ENCODE assay signal across 8 mouse cellular contexts in the genomic region with DNA sequence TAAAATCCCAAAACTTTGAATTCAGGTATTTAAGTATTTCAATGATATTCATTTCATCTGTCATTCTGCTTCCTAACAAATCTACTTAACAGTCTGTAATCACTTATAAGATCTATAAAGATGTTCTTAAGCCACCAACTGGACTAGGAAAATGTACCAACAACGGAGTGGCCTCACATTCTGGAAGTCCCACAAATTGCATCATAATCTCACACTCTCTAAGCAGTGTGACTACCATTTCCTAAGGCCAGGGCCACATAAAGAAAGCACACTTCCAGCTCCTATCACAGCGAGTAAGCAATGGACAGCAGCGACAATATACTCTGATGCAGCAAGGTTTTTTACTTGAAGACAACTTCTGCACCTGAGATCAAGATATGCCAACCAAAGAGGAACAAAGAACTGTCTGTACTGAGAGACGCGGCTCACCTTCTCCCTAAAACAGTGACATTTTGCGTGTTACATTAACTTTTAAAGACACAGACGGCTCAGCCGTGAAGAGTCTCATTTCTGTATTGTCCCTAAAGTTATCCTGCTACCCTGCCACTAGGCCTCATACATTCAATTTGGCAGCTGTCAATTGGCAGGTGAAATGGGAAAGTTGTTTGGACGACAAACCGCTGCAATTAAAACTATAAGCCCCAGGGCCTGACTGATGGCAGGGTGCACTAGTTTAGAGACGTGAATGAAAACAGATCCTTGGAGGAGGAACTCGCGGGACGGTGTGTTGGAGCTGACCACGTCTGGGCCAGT. TPM values are rescaled to one million over a fixed set of nuclear protein-coding genes. Genes with fewer than 3 reads are reported as not detected.
DNase-seq lines count a peak whose midpoint lies in the region; ATAC-seq and TF ChIP-seq lines count a peak whose summit lies in the region.

No protein-coding gene starts in this region.

- no peak for ATAC-seq in forebrain, embryonic 13.5 days
- ATAC-seq in liver, embryonic 15.5 days (ENCODE audit: insufficient read depth): no peak
- ATAC-seq in erythroid progenitor cell, adult 5-6 weeks (replicated peaks; ENCODE audit: low FRiP score, poor library complexity, severe bottlenecking): no peak

- no peaks in the 10 kb centered on the region for H3K9me3 ChIP-seq in heart, embryonic 10.5 days
- peaks cover 3% of the 10 kb centered on the region for H3K9me3 ChIP-seq in CH12.LX (replicated peaks; ENCODE audit: low read length)
- H3K9me3 ChIP-seq in forebrain, embryonic 13.5 days (replicated peaks): no peaks in the 10 kb centered on the region
- no peaks in the 10 kb centered on the region for H3K9me3 ChIP-seq in liver, embryonic 15.5 days (replicated peaks)

- TF ChIP-seq CTCF in CH12.LX (conservative IDR thresholded peaks at IDR 0.05 in 1 of 2, IDR thresholded peaks at IDR 0.05 in 1 of 2; ENCODE audit: low read depth in 2 of 2, low read length in 2 of 2): no peak

- peak overlapping the region; percentile 71; the same call in 1 of the 2 replicates for H3K4me2 ChIP-seq in CH12.LX (ENCODE audit: insufficient read depth, low read depth, poor library complexity, severe bottlenecking)
- peak overlapping the region; percentile 95 for H3K4me2 ChIP-seq in forebrain, embryonic 13.5 days
- peak overlapping the region; percentile 80 for H3K4me2 ChIP-seq in liver, embryonic 15.5 days

- H3K27me3 ChIP-seq in heart, embryonic 10.5 days (ENCODE audit: insufficient read depth, poor library complexity, severe bottlenecking): no peaks in the 10 kb centered on the region
- H3K27me3 ChIP-seq in CH12.LX (replicated peaks): no peaks in the 10 kb centered on the region
- no peaks in the 10 kb centered on the region for H3K27me3 ChIP-seq in forebrain, embryonic 13.5 days
- no peaks in the 10 kb centered on the region for H3K27me3 ChIP-seq in liver, embryonic 15.5 days

- TF ChIP-seq EP300 in CH12.LX (IDR thresholded peaks at IDR 0.05; ENCODE audit: low read length): no peak

- no peak for DNase-seq in heart, embryonic 10.5 days (ENCODE audit: low spot score)
- DNase-seq in heart, postnatal 10 days: no peak
- DNase-seq in CH12.LX (ENCODE audit: extremely low read depth): peak; percentile 25
- no peak for DNase-seq in retina, embryonic 14.5 days (ENCODE audit: low spot score)
- no peak for DNase-seq in gastrocnemius, adult 8-10 months (ENCODE audit: low spot score in 2 of 2)

- TF ChIP-seq POLR2A in CH12.LX (IDR thresholded peaks at IDR 0.05; ENCODE audit: low read depth, low read length): no peak

- TF ChIP-seq RAD21 in CH12.LX (IDR thresholded peaks at IDR 0.05; ENCODE audit: low read depth, low read length): no peak

- in situ Hi-C loops in CH12.LX (cut with MboI; ENCODE audit: low pct_ligation_motif_present, low pct_unique_long_range_greater_than_20kb, low sequenced_read_pairs): no loop called here

- intact Hi-C loops in heart, postnatal 10 days (cut with DNase I): no loop called here

- 26% methylated on average over 15 of the region's 15 CpGs for WGBS in heart, embryonic 10.5 days
- WGBS in forebrain, embryonic 13.5 days: 25% methylated on average over 15 of the region's 15 CpGs
- 16% methylated on average over 15 of the region's 15 CpGs for WGBS in liver, embryonic 15.5 days (ENCODE audit: insufficient replicate concordance)

- H3K9ac ChIP-seq in CH12.LX (ENCODE audit: insufficient read depth, low read depth): peak overlapping the region; percentile 91
- peak overlapping the region; percentile 96 for H3K9ac ChIP-seq in forebrain, embryonic 13.5 days
- peak overlapping the region; percentile 87 for H3K9ac ChIP-seq in liver, embryonic 15.5 days

- H3K79me2 ChIP-seq in CH12.LX (replicated peaks; ENCODE audit: control insufficient read depth, extremely low read depth, insufficient read depth, poor library complexity, severe bottlenecking): peaks cover 39% of the 10 kb centered on the region

- H3K4me1 ChIP-seq in heart, embryonic 10.5 days: 0 out of 2 replicates have a peak, but pooled peaks cover 7% of the 10 kb centered on the region
- peaks cover 0 to 23% of the 10 kb centered on the region in 2 experiments; a peak in 2 of 4 replicates for H3K4me1 ChIP-seq in CH12.LX (ENCODE audit: control insufficient read depth in 1 of 2, insufficient read depth in 2 of 2)
- H3K4me1 ChIP-seq in forebrain, embryonic 13.5 days: peaks cover 15% of the 10 kb centered on the region
- H3K4me1 ChIP-seq in liver, embryonic 15.5 days (replicated peaks): peaks cover 18% of the 10 kb centered on the region

- H3K27ac ChIP-seq in heart, embryonic 10.5 days: peak overlapping the region; percentile 95
- peak overlapping the region; percentile 34; the same call in 1 of the 2 replicates for H3K27ac ChIP-seq in CH12.LX (ENCODE audit: insufficient read depth, low read depth)
- no peak overlapping the region for H3K27ac ChIP-seq in forebrain, embryonic 13.5 days
- H3K27ac ChIP-seq in liver, embryonic 15.5 days (replicated peaks): peak overlapping the region; percentile 84

- dilution Hi-C loops in CH12.LX (cut with MboI; ENCODE audit: extremely low pct_ligation_motif_present, extremely low pct_unique_long_range_greater_than_20kb, low sequenced_read_pairs): no loop called here

- peaks cover 32% of the 10 kb centered on the region for H3K36me3 ChIP-seq in heart, embryonic 10.5 days
- peaks cover 13 to 30% of the 10 kb centered on the region in 2 experiments for H3K36me3 ChIP-seq in CH12.LX (replicated peaks in 1 of 2; ENCODE audit: control insufficient read depth in 1 of 2, insufficient read depth in 1 of 2, low read length in 1 of 2)
- peaks cover 12% of the 10 kb centered on the region for H3K36me3 ChIP-seq in forebrain, embryonic 13.5 days (ENCODE audit: poor library complexity, severe bottlenecking)
- H3K36me3 ChIP-seq in liver, embryonic 15.5 days (replicated peaks): peaks cover 22% of the 10 kb centered on the region

- H3K4me3 ChIP-seq in heart, embryonic 10.5 days: peak overlapping the region; percentile 94
- peak overlapping the region; percentile 75 to 96 (median 91) for H3K4me3 ChIP-seq in CH12.LX (replicated peaks in 1 of 3; ENCODE audit: low read depth in 2 of 3, low read length in 2 of 3, poor library complexity in 1 of 3)
- H3K4me3 ChIP-seq in forebrain, embryonic 13.5 days: peak overlapping the region; percentile 99
- H3K4me3 ChIP-seq in liver, embryonic 15.5 days (replicated peaks): peak overlapping the region; percentile 95

TF ChIP-seq in CH12.LX, 34 proteins besides CTCF, POLR2A, EP300 and RAD21:
- TF ChIP-seq IRF4 (IDR thresholded peaks at IDR 0.05; ENCODE audit: low read depth, low read length) (no peak), ZMIZ1 (IDR thresholded peaks at IDR 0.05; ENCODE audit: low read depth, low read length) (0 out of 2 replicates have a peak, but pooled peaks have one; percentile 24)

RNA-seq across cellular contexts. Expression of gene Dld, which starts 0.9 kb away (rescaled TPM):
- polyA plus RNA-seq in heart, embryonic 10.5 days (2016; fragmentation: Nextera tagmentation; extraction: Ambion mirVana): 166 and 209 TPM in 2 replicates
- total RNA-seq in heart, postnatal 10 days (2021): 100 to 1,000 TPM; 373 to 380 TPM
- 61.2 and 63.3 TPM in 2 replicates for total RNA-seq in CH12.LX (2012; rRNA removed)
- total RNA-seq in CH12.LX (2014; rRNA removed): 79.8 and 83.5 TPM in 2 replicates
- polyA plus RNA-seq in CH12.LX (2012; ENCODE audit: insufficient read length, low read depth): 109 and 142 TPM in 2 replicates
- polyA plus RNA-seq in forebrain, embryonic 13.5 days (2015; fragmentation: Nextera tagmentation; extraction: Ambion mirVana): 124 and 126 TPM in 2 replicates
- 66.2 and 74.5 TPM in 2 replicates for polyA plus RNA-seq in liver, embryonic 15.5 days (2015; fragmentation: Nextera tagmentation; extraction: Ambion mirVana)
- 46.5 and 64.6 TPM in 2 replicates for total RNA-seq in erythroid progenitor cell, adult 5-6 weeks (2015; ENCODE audit: low replicate concordance)
- total RNA-seq in erythroid progenitor cell, adult 5-6 weeks (2017; ENCODE audit: low replicate concordance): 46.2 and 53.4 TPM in 2 replicates
- total RNA-seq in gastrocnemius, adult 8-10 months (2022): 100 to 1,000 TPM; 162 to 186 (median 180) TPM

RNA-seq across cellular contexts. Expression of gene Slc26a3, which starts 40.3 kb away (rescaled TPM):
- polyA plus RNA-seq in heart, embryonic 10.5 days (2016; fragmentation: Nextera tagmentation; extraction: Ambion mirVana): 0.13 TPM in 1 of 2 replicates, not detected in the other
- 1 to 10 TPM; 1.4 to 1.5 TPM for total RNA-seq in heart, postnatal 10 days (2021)
- not detected in 2 replicates for total RNA-seq in CH12.LX (2012; rRNA removed)
- not detected in 2 replicates for total RNA-seq in CH12.LX (2014; rRNA removed)
- not detected in 2 replicates for polyA plus RNA-seq in CH12.LX (2012; ENCODE audit: insufficient read length, low read depth)
- 0.09 TPM in 1 of 2 replicates, not detected in the other for polyA plus RNA-seq in forebrain, embryonic 13.5 days (2015; fragmentation: Nextera tagmentation; extraction: Ambion mirVana)
- polyA plus RNA-seq in liver, embryonic 15.5 days (2015; fragmentation: Nextera tagmentation; extraction: Ambion mirVana): 0.03 and 0.07 TPM in 2 replicates
- total RNA-seq in erythroid progenitor cell, adult 5-6 weeks (2015; ENCODE audit: low replicate concordance): not detected in 2 replicates
- not detected in 2 replicates for total RNA-seq in erythroid progenitor cell, adult 5-6 weeks (2017; ENCODE audit: low replicate concordance)
- total RNA-seq in gastrocnemius, adult 8-10 months (2022): not detected
